Mouse (Mus musculus) liver, embryonic 14.5 days (tissue): ENCODE measurements around the gene Igf1r. TPM values are rescaled to one million over a fixed set of nuclear protein-coding genes. Genes with fewer than 3 reads are reported as not detected.

ENCODE experiments used
- ATAC-seq: fragments of 200-750 bp; cut with Nextera tagmentation; 2 replicates; pipeline ENCODE4 v1.8.0; 2017; ENCODE audit warnings: moderate number of reproducible peaks, mild to moderate bottlenecking, moderate library complexity; ENCODE audit not compliant: insufficient read depth
- DNase-seq, 3 experiments: peaks; one replicate each; pipeline ENCODE4 v3.0.0-alpha.2; 2012 to 2013; ENCODE audit warnings: low read depth in 3 of 3, low spot score in 3 of 3
- H3K27ac ChIP-seq: fragments of 300-500 bp; sonication (generic); 2 replicates; pipeline ENCODE4 v1.5.1; 2014; ENCODE audit warnings: moderate library complexity, mild to moderate bottlenecking, control low read depth, inconsistent platforms
- H3K27me3 ChIP-seq: fragments of 300-500 bp; sonication (generic); 2 replicates; pipeline ENCODE4 v1.6.1; 2014; ENCODE audit warnings: mild to moderate bottlenecking, low read length, moderate library complexity; ENCODE audit not compliant: control insufficient read depth, insufficient read depth
- H3K36me3 ChIP-seq: fragments of 300-500 bp; sonication (generic); replicated peaks from 2 replicates; pipeline ENCODE4 v1.6.1; 2014; ENCODE audit warnings: low read depth; ENCODE audit not compliant: control insufficient read depth, insufficient read depth
- H3K4me1 ChIP-seq, 2 experiments: fragments of 200-500 bp in 1 of 2; fragments of 300-500 bp in 1 of 2; sonication (generic) in 1 of 2; replicated peaks; 2 replicates each; pipeline ENCODE4 v1.6.1; 2012 to 2014; ENCODE audit warnings: antibody characterized with exemption in 1 of 2, inconsistent platforms in 1 of 2, low read length in 1 of 2; ENCODE audit not compliant: control insufficient read depth in 2 of 2, insufficient read depth in 2 of 2
- H3K4me2 ChIP-seq: fragments of 300-500 bp; sonication (generic); 2 replicates; pipeline ENCODE4 v1.6.1; 2014; ENCODE audit warnings: low read depth, mild to moderate bottlenecking, control low read depth, moderate library complexity
- H3K4me3 ChIP-seq, 2 experiments: fragments of 200-500 bp in 1 of 2; fragments of 300-500 bp in 1 of 2; sonication (generic) in 1 of 2; 2 replicates each; pipeline ENCODE4 v1.5.1; 2012 to 2014; ENCODE audit warnings: low read depth in 2 of 2, low read length in 2 of 2, mild to moderate bottlenecking in 2 of 2, control low read depth in 1 of 2, inconsistent platforms in 1 of 2, moderate library complexity in 1 of 2; ENCODE audit not compliant: insufficient read depth in 1 of 2
- H3K9ac ChIP-seq: fragments of 300-500 bp; sonication (generic); replicated peaks from 2 replicates; pipeline ENCODE4 v1.6.1; 2014; ENCODE audit warnings: mild to moderate bottlenecking, control low read depth, moderate library complexity
- H3K9me3 ChIP-seq: fragments of 300-500 bp; sonication (generic); 2 replicates; pipeline ENCODE4 v1.6.1; 2016; ENCODE audit warnings: low read length, mixed read lengths; ENCODE audit not compliant: control insufficient read depth
- CTCF ChIP-seq: IDR thresholded peaks from 2 replicates; pipeline ENCODE4 v1.5.1; 2016; ENCODE audit warnings: antibody characterized with exemption, low read depth, control low read depth
- EP300 ChIP-seq: IDR thresholded peaks from 2 replicates; pipeline ENCODE4 v1.6.1; 2016; ENCODE audit warnings: antibody characterized with exemption, low read depth
- WGBS: fragments of 180-500 bp; shearing (Covaris S2); extraction: QIAGEN DNeasy Blood & Tissue Kit; methylation state at CpG from one replicate; pipeline ENCODE4 v1.1.7; 2014; ENCODE audit not compliant: insufficient replicate concordance; 5-methylcytosine and 5-hydroxymethylcytosine counted together
- polyA plus RNA-seq, 2 experiments: library from polyadenylated mRNA; depleted of rRNA in 1 of 2; stranded (reverse) in 1 of 2; unstranded in 1 of 2; fragments of >200 nt; fragmentation: Nextera tagmentation in 1 of 2; extraction: Ambion mirVana in 1 of 2; gene quantifications; 2 replicates each; pipeline versions ENCODE4 v1.2.1 to v1.2.3; 2012 to 2014

Gene Igf1r
- polyA plus RNA-seq, 2 experiments = 2.3 to 2.5 TPM

DNA sequence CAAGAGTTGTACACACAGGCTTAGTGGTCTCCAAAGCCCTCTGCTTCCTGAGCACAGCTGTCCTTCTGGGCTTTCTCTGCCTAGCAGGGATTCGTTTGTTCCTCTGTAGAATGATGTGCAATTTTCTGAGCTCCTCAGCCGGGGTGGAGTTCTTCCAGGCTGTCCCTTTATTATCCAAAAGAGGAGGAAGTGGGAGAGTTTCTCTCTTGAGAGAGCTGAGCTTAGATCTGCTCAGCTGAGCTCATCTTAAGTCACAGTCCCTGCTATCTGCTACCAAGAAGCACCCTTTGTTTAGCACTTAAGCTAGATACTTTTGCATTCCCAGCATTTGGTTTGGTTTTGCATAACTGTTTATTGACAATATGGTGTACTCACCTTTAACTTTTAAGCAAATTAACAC is 36.7 kb downstream of the Igf1r start:
- H3K4me2 ChIP-seq = no peak overlapping the region
- no peak overlapping the region for H3K27ac ChIP-seq
- no peak for ATAC-seq
- H3K36me3 ChIP-seq = no peaks in the 10 kb centered on the region
- 42% methylated on average over 2 of the region's 2 CpGs for WGBS
- no peaks in the 10 kb centered on the region for H3K9me3 ChIP-seq
- TF ChIP-seq EP300 (no peak), CTCF (no peak)
- no peak for DNase-seq
- no peaks in the 10 kb centered on the region; the same call in 1 of the 2 replicates for H3K27me3 ChIP-seq
- H3K4me1 ChIP-seq = peaks cover 15 to 30% of the 10 kb centered on the region in 2 experiments
- no peak overlapping the region for H3K9ac ChIP-seq
- no peak overlapping the region for H3K4me3 ChIP-seq

GRCm38 (mm10) chr7:67993614-67994013 is 41.0 kb downstream of the Igf1r start:
- TF ChIP-seq EP300 (no peak), CTCF (no peak)
- no peaks in the 10 kb centered on the region; the same call in 1 of the 2 replicates for H3K27me3 ChIP-seq
- H3K9me3 ChIP-seq = no peaks in the 10 kb centered on the region
- H3K4me2 ChIP-seq = no peak overlapping the region
- peaks cover 0 to 26% of the 10 kb centered on the region in 2 experiments; a peak in 2 of 4 replicates for H3K4me1 ChIP-seq
- no peak overlapping the region for H3K27ac ChIP-seq
- no peak overlapping the region for H3K9ac ChIP-seq
- no peak overlapping the region for H3K4me3 ChIP-seq
- 48% methylated on average over 4 of the region's 4 CpGs for WGBS
- DNase-seq (no peak), ATAC-seq (no peak)
- H3K36me3 ChIP-seq = no peaks in the 10 kb centered on the region

GRCm38 (mm10) chr7:67994346-67994858 is 41.8 kb downstream of the Igf1r start:
- H3K9me3 ChIP-seq = no peaks in the 10 kb centered on the region
- H3K27ac ChIP-seq = no peak overlapping the region
- H3K9ac ChIP-seq = no peak overlapping the region
- no peaks in the 10 kb centered on the region for H3K36me3 ChIP-seq
- ATAC-seq = no peak
- no peak for TF ChIP-seq EP300
- no peak for TF ChIP-seq CTCF
- no peak overlapping the region for H3K4me2 ChIP-seq
- H3K4me1 ChIP-seq = peaks cover 0 to 29% of the 10 kb centered on the region in 2 experiments; a peak in 2 of 4 replicates
- no peak for DNase-seq
- no peak overlapping the region for H3K4me3 ChIP-seq
- WGBS = 49% methylated on average over 7 of the region's 7 CpGs
- H3K27me3 ChIP-seq = no peaks in the 10 kb centered on the region

DNA sequence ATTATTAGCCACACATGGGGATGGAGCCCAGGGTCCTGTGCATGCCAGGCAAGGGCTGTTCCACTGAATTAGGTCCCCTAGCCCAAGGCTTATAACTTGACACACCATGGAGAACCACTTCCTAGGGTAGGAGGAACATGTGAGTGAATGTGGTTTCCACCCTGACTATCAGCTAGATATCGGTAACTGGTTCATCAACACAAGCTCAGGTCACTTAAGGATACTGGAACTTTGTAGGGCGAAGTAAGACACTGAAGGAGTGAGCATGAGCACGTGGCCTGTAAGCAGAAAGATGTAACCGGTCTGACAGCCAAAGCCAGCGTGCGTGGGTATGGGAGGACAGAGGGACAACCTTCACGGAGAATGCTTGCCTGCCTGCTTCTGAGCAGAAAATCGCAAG is 42.6 kb downstream of the Igf1r start:
- peaks cover 0 to 29% of the 10 kb centered on the region in 2 experiments; a peak in 2 of 4 replicates for H3K4me1 ChIP-seq
- WGBS = 41% methylated on average over 8 of the region's 8 CpGs
- H3K4me3 ChIP-seq = no peak overlapping the region
- no peak for ATAC-seq
- H3K36me3 ChIP-seq = no peaks in the 10 kb centered on the region
- no peak overlapping the region for H3K4me2 ChIP-seq
- H3K9me3 ChIP-seq = no peaks in the 10 kb centered on the region
- no peak for DNase-seq
- no peaks in the 10 kb centered on the region for H3K27me3 ChIP-seq
- no peak overlapping the region for H3K9ac ChIP-seq
- TF ChIP-seq EP300 = no peak
- no peak for TF ChIP-seq CTCF
- no peak overlapping the region for H3K27ac ChIP-seq

- Histone ChIP-seq H3K27me3 (no peaks in the 10 kb centered on the region), H3K9ac (no peak overlapping the region), H3K36me3 (no peaks in the 10 kb centered on the region), H3K4me1 (peaks cover 0 to 32% of the 10 kb centered on the region in 2 experiments; a peak in 2 of 4 replicates), H3K9me3 (no peaks in the 10 kb centered on the region), H3K4me2 (no peak overlapping the region), H3K27ac (no peak overlapping the region), H3K4me3 (no peak overlapping the region)
- no peak for ATAC-seq
- WGBS = 54% methylated on average over 12 of the region's 12 CpGs
- no peak for DNase-seq
- TF ChIP-seq EP300 (no peak), CTCF (no peak)
Observed at GRCm38 (mm10) chr7:67996202-67996960, 43.8 kb downstream of the Igf1r start.
